Mouse (Mus musculus) CH12.LX (cell line): Measurements from ENCODE around the gene Insm1. TPM values are rescaled to one million over a fixed set of nuclear protein-coding genes. Genes with fewer than 3 reads are reported as not detected.
A peak's percentile ranks its signal among the peaks of the same experiment; 100 is the strongest.

Experiments
- DNase-seq: peaks from one replicate; pipeline ENCODE4 v3.0.0-alpha.2; 2013; ENCODE audit errors: extremely low read depth
- H3K27ac ChIP-seq: 2 replicates; pipeline ENCODE4 v1.5.1; 2012; ENCODE audit warnings: low read depth, mild to moderate bottlenecking, control low read depth, moderate library complexity; ENCODE audit not compliant: insufficient read depth
- H3K27me3 ChIP-seq: replicated peaks from 2 replicates; pipeline ENCODE3; 2012; ENCODE audit warnings: inconsistent platforms
- H3K36me3 ChIP-seq, 2 experiments: replicated peaks in 1 of 2; 2 replicates each; pipeline versions ENCODE3 to v1.6.1; 2012; ENCODE audit warnings: inconsistent platforms in 1 of 2, low read length in 1 of 2, mild to moderate bottlenecking in 1 of 2, mixed read lengths in 1 of 2, moderate library complexity in 1 of 2; ENCODE audit not compliant: control insufficient read depth in 1 of 2, insufficient read depth in 1 of 2
- H3K4me1 ChIP-seq, 2 experiments: 2 replicates each; pipeline ENCODE4 v1.6.1; 2012; ENCODE audit warnings: inconsistent platforms in 1 of 2, moderate library complexity in 1 of 2; ENCODE audit not compliant: insufficient read depth in 2 of 2, control insufficient read depth in 1 of 2
- H3K4me2 ChIP-seq: 2 replicates; pipeline ENCODE4 v1.6.1; 2012; ENCODE audit warnings: low read depth, mild to moderate bottlenecking, control low read depth; ENCODE audit not compliant: poor library complexity, insufficient read depth, severe bottlenecking
- H3K4me3 ChIP-seq, 3 experiments: fragments of 150-350 bp in 1 of 3; sonication (generic) in 1 of 3; replicated peaks in 1 of 3; 2 replicates each; pipeline versions ENCODE3 to v1.5.1; 2011 to 2012; ENCODE audit warnings: low read depth in 2 of 3, low read length in 2 of 3, mild to moderate bottlenecking in 2 of 3, moderate library complexity in 2 of 3, control low read depth in 1 of 3, improper control_type of control experiment in 1 of 3, inconsistent platforms in 1 of 3, mixed read lengths in 1 of 3; ENCODE audit not compliant: poor library complexity in 1 of 3
- H3K79me2 ChIP-seq: replicated peaks from 2 replicates; pipeline ENCODE4 v1.6.1; 2012; ENCODE audit warnings: mild to moderate bottlenecking, moderate library complexity; ENCODE audit not compliant: control insufficient read depth, poor library complexity, insufficient read depth, severe bottlenecking; ENCODE audit errors: extremely low read depth
- H3K9ac ChIP-seq: 2 replicates; pipeline ENCODE4 v1.6.1; 2012; ENCODE audit warnings: low read depth, mild to moderate bottlenecking, control low read depth, moderate library complexity; ENCODE audit not compliant: insufficient read depth
- H3K9me3 ChIP-seq: replicated peaks from 2 replicates; pipeline ENCODE3; 2012; ENCODE audit warnings: low read length, inconsistent platforms, mixed read lengths
- CTCF ChIP-seq, 2 experiments: IDR thresholded peaks in 1 of 2; conservative IDR thresholded peaks in 1 of 2; 2 replicates each; pipeline ENCODE4 v1.5.1; 2011 to 2012; ENCODE audit warnings: low read depth in 2 of 2, low read length in 2 of 2, improper control_type of control experiment in 1 of 2, inconsistent platforms in 1 of 2, mild to moderate bottlenecking in 1 of 2, moderate library complexity in 1 of 2
- ELF1 ChIP-seq: IDR thresholded peaks from 2 replicates; pipeline ENCODE4 v1.6.1; 2014; ENCODE audit warnings: low read depth, mild to moderate bottlenecking, inconsistent platforms, low read length, improper control_type of control experiment
- ETS1 ChIP-seq: conservative IDR thresholded peaks from 2 replicates; pipeline ENCODE4 v1.6.1; 2012; ENCODE audit warnings: low read depth, mild to moderate bottlenecking, inconsistent platforms, low read length, improper control_type of control experiment, moderate library complexity
- GABPA ChIP-seq: IDR thresholded peaks from 2 replicates; pipeline ENCODE4 v1.6.1; 2012; ENCODE audit warnings: low read depth, low read length, improper control_type of control experiment, inconsistent platforms; ENCODE audit not compliant: insufficient replicate concordance
- HCFC1 ChIP-seq: IDR thresholded peaks from 2 replicates; pipeline ENCODE4 v1.6.1; 2012; ENCODE audit warnings: low read depth, mild to moderate bottlenecking, inconsistent platforms, low read length, improper control_type of control experiment
- IRF4 ChIP-seq: IDR thresholded peaks from 2 replicates; pipeline ENCODE4 v1.6.1; 2014; ENCODE audit warnings: low read depth, mild to moderate bottlenecking, inconsistent platforms, low read length, improper control_type of control experiment
- JUN ChIP-seq: IDR thresholded peaks from 2 replicates; pipeline ENCODE4 v1.6.1; 2011; ENCODE audit warnings: low read depth, mild to moderate bottlenecking, low read length, improper control_type of control experiment, moderate library complexity; ENCODE audit not compliant: insufficient read depth
- KAT2A ChIP-seq: IDR thresholded peaks from 2 replicates; pipeline ENCODE4 v1.6.1; 2012; ENCODE audit warnings: low read length, improper control_type of control experiment, inconsistent platforms; ENCODE audit not compliant: insufficient replicate concordance
- MAZ ChIP-seq: IDR thresholded peaks from 2 replicates; pipeline ENCODE4 v1.6.1; 2012; ENCODE audit warnings: low read depth, mild to moderate bottlenecking, inconsistent platforms, low read length, improper control_type of control experiment, moderate library complexity
- MEF2A ChIP-seq: IDR thresholded peaks from 2 replicates; pipeline ENCODE4 v1.6.1; 2014; ENCODE audit warnings: low read depth, mild to moderate bottlenecking, inconsistent platforms, low read length, improper control_type of control experiment, borderline replicate concordance
- MXI1 ChIP-seq: IDR thresholded peaks from 2 replicates; pipeline ENCODE4 v1.6.1; 2011; ENCODE audit warnings: mild to moderate bottlenecking, low read depth, low read length, improper control_type of control experiment
- PAX5 ChIP-seq: IDR thresholded peaks from 2 replicates; pipeline ENCODE4 v1.6.1; 2012; ENCODE audit warnings: low read length, inconsistent platforms, mixed read lengths
- RAD21 ChIP-seq: IDR thresholded peaks from 2 replicates; pipeline ENCODE4 v1.6.1; 2011; ENCODE audit warnings: low read depth, mild to moderate bottlenecking, low read length, improper control_type of control experiment, moderate library complexity
- TCF12 ChIP-seq: IDR thresholded peaks from 2 replicates; pipeline ENCODE4 v1.6.1; 2014; ENCODE audit warnings: low read depth, mild to moderate bottlenecking, inconsistent platforms, low read length, improper control_type of control experiment
- ZKSCAN1 ChIP-seq: IDR thresholded peaks from 2 replicates; pipeline ENCODE4 v1.6.1; 2012; ENCODE audit warnings: low read depth, inconsistent platforms, low read length, improper control_type of control experiment, borderline replicate concordance
- ZMIZ1 ChIP-seq: IDR thresholded peaks from 2 replicates; pipeline ENCODE4 v1.6.1; 2012; ENCODE audit warnings: low read depth, mild to moderate bottlenecking, inconsistent platforms, low read length, improper control_type of control experiment
- ZNF384 ChIP-seq: IDR thresholded peaks from 2 replicates; pipeline ENCODE4 v1.6.1; 2012; ENCODE audit warnings: low read depth, low read length, improper control_type of control experiment, inconsistent platforms
- dilution Hi-C: fragments of 300-500 bp; cut with MboI; formaldehyde crosslinking; loops from 2 replicates; pipeline ENCODE4 v1.14.3; 2020; ENCODE audit warnings: low sequenced_read_pairs; ENCODE audit not compliant: extremely low pct_unique_long_range_greater_than_20kb, extremely low pct_ligation_motif_present
- in situ Hi-C: fragments of 300-500 bp; cut with MboI; formaldehyde crosslinking; loops from 3 replicates; pipeline ENCODE4 v1.14.3; 2019; ENCODE audit warnings: low sequenced_read_pairs, low pct_ligation_motif_present, low pct_unique_long_range_greater_than_20kb, mixed read lengths
- polyA plus RNA-seq: library from polyadenylated mRNA; unstranded; fragments of >175 nt; gene quantifications from 2 replicates; pipeline ENCODE4 v1.2.1, GENCODE M21; 2012; ENCODE audit warnings: low read depth; ENCODE audit not compliant: insufficient read length
- total RNA-seq, 2 experiments: library from RNA; depleted of rRNA; stranded (reverse); fragments of 300-350 nt in 1 of 2; fragments of >200 nt in 1 of 2; gene quantifications; 2 replicates each; pipeline ENCODE4 v1.2.3; 2012 to 2014

The Insm1 gene
- total and polyA plus RNA-seq, 3 experiments = not detected

GRCm38 (mm10) chr2:146228435-146228834, 6.7 kb downstream of the Insm1 start:
- H3K27ac ChIP-seq = no peak overlapping the region
- no peak overlapping the region for H3K4me3 ChIP-seq
- H3K9ac ChIP-seq = no peak overlapping the region
- in situ Hi-C loops = loop anchor here (25.0 kb wide), 1 partner anchor 266 kb away; no protein-coding TSS in a partner anchor
- no peak overlapping the region for H3K4me2 ChIP-seq
- TF ChIP-seq MEF2A = no peak
- no peak for TF ChIP-seq CTCF (conservative IDR thresholded peaks at IDR 0.05 in 1 of 2, IDR thresholded peaks at IDR 0.05 in 1 of 2; ENCODE audit: low read depth in 2 of 2, low read length in 2 of 2)
- TF ChIP-seq IRF4 = no peak
- no peak for TF ChIP-seq ZMIZ1
- TF ChIP-seq JUN = no peak
- no peak for TF ChIP-seq KAT2A
- TF ChIP-seq, all 38 proteins: peak for 0
- Histone ChIP-seq H3K27me3 (no peaks in the 10 kb centered on the region), H3K36me3 (no peaks in the 10 kb centered on the region), H3K9me3 (peaks cover 5% of the 10 kb centered on the region), H3K4me1 (peaks cover 7 to 55% of the 10 kb centered on the region in 2 experiments), H3K79me2 (no peaks in the 10 kb centered on the region)
- DNase-seq = no peak
- dilution Hi-C loops = no loop called here

GRCm38 (mm10) chr2:146231485-146231884, 9.8 kb downstream of the Insm1 start:
- no peak overlapping the region for H3K4me3 ChIP-seq
- in situ Hi-C loops (loop anchor here (25.0 kb wide), 1 partner anchor 269 kb away; no protein-coding TSS in a partner anchor), dilution Hi-C loops (no loop called here)
- no peak overlapping the region for H3K4me2 ChIP-seq
- no peaks in the 10 kb centered on the region for H3K27me3 ChIP-seq
- peaks cover 3 to 38% of the 10 kb centered on the region in 2 experiments for H3K4me1 ChIP-seq
- peaks cover 2% of the 10 kb centered on the region for H3K9me3 ChIP-seq
- no peaks in the 10 kb centered on the region for H3K36me3 ChIP-seq
- DNase-seq = no peak
- H3K9ac ChIP-seq = no peak overlapping the region
- no peaks in the 10 kb centered on the region for H3K79me2 ChIP-seq
- TF ChIP-seq MAZ (no peak), IRF4 (0 out of 2 replicates have a peak, but pooled peaks have one; percentile 8), TCF12 (no peak), HCFC1 (no peak), ELF1 (no peak), ETS1 (0 out of 2 replicates have a peak, but pooled peaks have one; percentile 10)
- H3K27ac ChIP-seq = no peak overlapping the region

GRCm38 (mm10) chr2:146239196-146239747, 17.6 kb downstream of the Insm1 start:
- H3K9me3 ChIP-seq = no peaks in the 10 kb centered on the region
- in situ Hi-C loops (loop anchor here (25.0 kb wide), 1 partner anchor 277 kb away; no protein-coding TSS in a partner anchor), dilution Hi-C loops (no loop called here)
- DNase-seq = no peak
- no peaks in the 10 kb centered on the region for H3K79me2 ChIP-seq
- TF ChIP-seq MAZ (no peak), ZKSCAN1 (no peak), ETS1 (peak; percentile 59), RAD21 (no peak), PAX5 (no peak), GABPA (no peak), MXI1 (no peak), ZNF384 (peak; percentile 54)
- H3K9ac ChIP-seq = no peak overlapping the region
- H3K4me3 ChIP-seq = no peak overlapping the region
- no peaks in the 10 kb centered on the region for H3K27me3 ChIP-seq
- H3K4me2 ChIP-seq = no peak overlapping the region
- H3K27ac ChIP-seq = no peak overlapping the region
- peaks cover 0 to 19% of the 10 kb centered on the region in 2 experiments for H3K36me3 ChIP-seq
- peaks cover 0 to 29% of the 10 kb centered on the region in 2 experiments; a peak in 2 of 4 replicates for H3K4me1 ChIP-seq
